Comparison of ENCODE assay signal across 8 mouse cellular contexts in the genomic region with DNA sequence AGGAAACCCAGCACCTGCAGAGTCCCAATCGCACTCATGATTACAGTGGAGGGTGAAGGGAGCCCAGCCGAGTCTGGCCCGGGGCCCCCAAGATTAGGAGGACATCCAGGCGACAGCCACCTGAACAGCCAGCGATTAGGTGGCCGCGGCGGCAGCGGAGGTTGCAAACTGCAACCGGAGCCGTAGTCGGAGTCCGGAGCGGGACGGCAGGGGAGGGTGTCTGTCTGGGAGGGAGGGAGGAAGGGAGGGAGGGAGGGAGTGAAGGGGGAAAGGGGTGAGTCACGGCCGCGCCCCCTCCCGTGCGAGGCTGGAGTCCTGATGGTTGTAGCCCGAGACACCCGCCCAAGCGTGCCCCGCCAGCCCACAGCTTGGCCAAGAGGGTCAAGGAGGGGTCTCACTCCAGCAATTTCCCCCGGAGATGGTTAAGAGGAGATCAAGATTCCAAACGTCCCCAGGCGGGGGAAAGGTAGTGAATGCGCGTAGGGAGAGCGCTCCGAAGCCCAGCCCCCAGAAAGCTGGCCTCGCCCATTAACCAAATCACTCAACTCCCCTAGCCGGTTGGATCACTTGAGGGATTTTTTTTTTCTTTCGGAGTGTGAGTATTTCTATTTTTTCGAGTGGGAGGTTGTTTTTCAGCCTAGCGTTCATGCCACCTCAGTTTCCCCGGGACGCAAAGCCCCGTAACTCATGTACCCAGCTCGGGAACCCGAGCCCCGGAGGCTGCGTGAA. TPM values are rescaled to one million over a fixed set of nuclear protein-coding genes. Genes with fewer than 3 reads are reported as not detected.
A peak's percentile ranks its signal among the peaks of the same experiment; 100 is the strongest.
DNase-seq lines count a peak whose midpoint lies in the region; ATAC-seq and TF ChIP-seq lines count a peak whose summit lies in the region.

TSS of gene Erbb3 (minus strand) at position 189 of the 729 bp plus-strand sequence.

- peak; percentile 53 for DNase-seq in gastrocnemius, postnatal 10 days
- no peak for DNase-seq in gastrocnemius, postnatal 36 days
- DNase-seq in brain, embryonic 14.5 days (ENCODE audit: low read depth) = peak; percentile 33
- DNase-seq in gastrocnemius, postnatal 25 days = peak; percentile 32
- peak; percentile 58 for DNase-seq in thymus, postnatal 4 days

- H3K27ac ChIP-seq in intestine, embryonic 15.5 days = peak within 1 kb of the TSS; percentile 88
- H3K27ac ChIP-seq in liver, embryonic 16.5 days (ENCODE audit: low read length) = peak within 1 kb of the TSS; percentile 67
- H3K27ac ChIP-seq in neural tube, embryonic 12.5 days = no peak within 1 kb of the TSS

- H3K4me3 ChIP-seq in intestine, embryonic 15.5 days (replicated peaks) = peak within 1 kb of the TSS; percentile 71
- peak within 1 kb of the TSS; percentile 60 for H3K4me3 ChIP-seq in liver, embryonic 16.5 days (ENCODE audit: low read depth, low read length)
- peak within 1 kb of the TSS; percentile 56 for H3K4me3 ChIP-seq in neural tube, embryonic 12.5 days

- intact Hi-C loops in gastrocnemius, postnatal 36 days (cut with DNase I) = no loop called here

- WGBS in intestine, embryonic 15.5 days = under 1% methylated on average over 43 of the region's 43 CpGs
- under 1% methylated on average over 43 of the region's 43 CpGs for WGBS in liver, embryonic 16.5 days (ENCODE audit: insufficient replicate concordance)
- 1% methylated on average over 43 of the region's 43 CpGs for WGBS in neural tube, embryonic 12.5 days

- peaks cover 22% of the 10 kb centered on the region for H3K27me3 ChIP-seq in intestine, embryonic 15.5 days (replicated peaks)
- H3K27me3 ChIP-seq in liver, embryonic 16.5 days (ENCODE audit: control insufficient read depth, insufficient read depth, low read depth, low read length) = peaks cover 58% of the 10 kb centered on the region
- peaks cover 44% of the 10 kb centered on the region for H3K27me3 ChIP-seq in neural tube, embryonic 12.5 days (replicated peaks)

- no peaks in the 10 kb centered on the region for H3K9me3 ChIP-seq in intestine, embryonic 15.5 days
- no peaks in the 10 kb centered on the region for H3K9me3 ChIP-seq in liver, embryonic 16.5 days (replicated peaks; ENCODE audit: control insufficient read depth, low read length)
- no peaks in the 10 kb centered on the region for H3K9me3 ChIP-seq in neural tube, embryonic 12.5 days

- TF ChIP-seq CTCF in brain, embryonic 14.5 days (IDR thresholded peaks at IDR 0.05; ENCODE audit: borderline replicate concordance, extremely low read depth, insufficient read depth, insufficient read length) = no peak

- H3K4me1 ChIP-seq in intestine, embryonic 15.5 days (replicated peaks) = 0 out of 2 replicates have a peak, but pooled peaks cover 11% of the 10 kb centered on the region
- peaks cover 16% of the 10 kb centered on the region for H3K4me1 ChIP-seq in liver, embryonic 16.5 days (ENCODE audit: control insufficient read depth, low read depth, low read length)
- peaks cover 8% of the 10 kb centered on the region; the same call in 1 of the 2 replicates for H3K4me1 ChIP-seq in neural tube, embryonic 12.5 days

- no peak for TF ChIP-seq POLR2A in brain, embryonic 14.5 days (IDR thresholded peaks at IDR 0.05; ENCODE audit: borderline replicate concordance, extremely low read depth, insufficient read depth, insufficient read length, poor library complexity, severe bottlenecking)

- ATAC-seq in intestine, embryonic 15.5 days = peak; percentile 72
- ATAC-seq in liver, embryonic 16.5 days (ENCODE audit: low read depth) = peak; percentile 64
- ATAC-seq in neural tube, embryonic 12.5 days (ENCODE audit: low FRiP score, low read depth) = peak; percentile 46

- peak within 1 kb of the TSS; percentile 95 for H3K4me2 ChIP-seq in intestine, embryonic 15.5 days (replicated peaks)
- peak within 1 kb of the TSS; percentile 73 for H3K4me2 ChIP-seq in liver, embryonic 16.5 days (ENCODE audit: low read depth, low read length)
- peak within 1 kb of the TSS; percentile 84 for H3K4me2 ChIP-seq in neural tube, embryonic 12.5 days (replicated peaks)

- H3K36me3 ChIP-seq in intestine, embryonic 15.5 days = no peaks in the 10 kb centered on the region
- H3K36me3 ChIP-seq in liver, embryonic 16.5 days (ENCODE audit: control insufficient read depth, insufficient read depth) = no peaks in the 10 kb centered on the region
- H3K36me3 ChIP-seq in neural tube, embryonic 12.5 days = no peaks in the 10 kb centered on the region

- peak within 1 kb of the TSS; percentile 66 for H3K9ac ChIP-seq in intestine, embryonic 15.5 days
- H3K9ac ChIP-seq in liver, embryonic 16.5 days (ENCODE audit: low read depth, low read length) = peak within 1 kb of the TSS; percentile 50
- peak within 1 kb of the TSS; percentile 51 for H3K9ac ChIP-seq in neural tube, embryonic 12.5 days

RNA-seq across cellular contexts. Expression of gene Erbb3, which starts in this region (rescaled TPM):
- total RNA-seq in gastrocnemius, postnatal 10 days (2021) = 1 to 10 TPM; 7.7 to 9.0 TPM
- total RNA-seq in gastrocnemius, postnatal 36 days (2021) = 1 to 10 TPM; 2.1 to 4.6 TPM
- polyA plus RNA-seq in brain, embryonic 14.5 days (2012; rRNA removed) = 0.87 and 1.5 TPM in 2 replicates
- total RNA-seq in gastrocnemius, postnatal 25 days (2021) = 1 to 10 TPM; 3.3 to 4.3 TPM
- polyA plus RNA-seq in intestine, embryonic 15.5 days (2015; fragmentation: Nextera tagmentation; extraction: Ambion mirVana) = 30.5 and 31.5 TPM in 2 replicates
- polyA plus RNA-seq in liver, embryonic 16.5 days (2015; fragmentation: Nextera tagmentation; extraction: Ambion mirVana) = 4.2 and 5.2 TPM in 2 replicates
- 14.6 and 16.0 TPM in 2 replicates for polyA plus RNA-seq in neural tube, embryonic 12.5 days (2016; fragmentation: Nextera tagmentation; extraction: Ambion mirVana)

Comparison
In these comparisons a context has a peak if more than half of its experiments do, and no peak if none do; other contexts are left out.
1. DNase-seq: peak in gastrocnemius, postnatal 10 days (single experiment), brain, embryonic 14.5 days (single experiment), gastrocnemius, postnatal 25 days (single experiment) and thymus, postnatal 4 days (single experiment); none in gastrocnemius, postnatal 36 days (0 of 2).
2. Peak in every context shown above with its lines, with median percentiles within 50 percentile points of each other: ATAC-seq, H3K4me2 ChIP-seq, H3K4me3 ChIP-seq and H3K9ac ChIP-seq.